8 mouse cellular contexts compared by ENCODE assay signal in genomic region chr6:115134501-115135331, GRCm38 (mm10). TPM values are rescaled to one million over a fixed set of nuclear protein-coding genes. Genes with fewer than 3 reads are reported as not detected.
DNase-seq lines count a peak whose midpoint lies in the region; ATAC-seq lines count a peak whose summit lies in the region.

Gene Syn2, plus strand, starts transcription at chr6:115134902.

- peaks cover 3% of the 10 kb centered on the region; the same call in 1 of the 2 replicates for H3K4me1 ChIP-seq in intestine, embryonic 14.5 days (replicated peaks; ENCODE audit: control insufficient read depth, insufficient read depth, low read length)
- peaks cover 13% of the 10 kb centered on the region for H3K4me1 ChIP-seq in megakaryocyte, embryonic 14.5 days

- peaks cover 40% of the 10 kb centered on the region for H3K27me3 ChIP-seq in intestine, embryonic 14.5 days (replicated peaks; ENCODE audit: control insufficient read depth, insufficient read depth, low read length)
- peaks cover 51% of the 10 kb centered on the region for H3K27me3 ChIP-seq in megakaryocyte, embryonic 14.5 days (replicated peaks)

- peak within 1 kb of the TSS; percentile 49 for H3K9ac ChIP-seq in intestine, embryonic 14.5 days (ENCODE audit: low read length)

- peak; percentile 89 for ATAC-seq in intestine, embryonic 14.5 days (replicated peaks; ENCODE audit: low FRiP score, low TSS enrichment, low read depth)

- peak within 1 kb of the TSS; percentile 80 for H3K4me2 ChIP-seq in intestine, embryonic 14.5 days (ENCODE audit: low read length)

- no peak within 1 kb of the TSS for H3K27ac ChIP-seq in intestine, embryonic 14.5 days (ENCODE audit: low read depth)

- no peaks in the 10 kb centered on the region for H3K36me3 ChIP-seq in intestine, embryonic 14.5 days (ENCODE audit: control insufficient read depth, insufficient read depth, low read length)
- no peaks in the 10 kb centered on the region for H3K36me3 ChIP-seq in megakaryocyte, embryonic 14.5 days (replicated peaks; ENCODE audit: low read length)

- peak within 1 kb of the TSS; percentile 58 for H3K4me3 ChIP-seq in intestine, embryonic 14.5 days (ENCODE audit: low read depth, low read length)
- peak within 1 kb of the TSS; percentile 92 for H3K4me3 ChIP-seq in megakaryocyte, embryonic 14.5 days (replicated peaks)

- DNase-seq in adrenal gland, postnatal 14 days = peak; percentile 85
- peak; percentile 92 for DNase-seq in embryo, embryonic 11 days
- peak; percentile 55 to 67 for DNase-seq in gastrocnemius, postnatal 4 days (ENCODE audit: low spot score in 2 of 2)
- peak; percentile 92 for DNase-seq in intestine, embryonic 14.5 days (ENCODE audit: low spot score)
- DNase-seq in left cerebral cortex, postnatal 10 days (ENCODE audit: extremely low spot score in 1 of 2, low spot score in 2 of 2) = peak; percentile 89 to 92
- peak; percentile 96 for DNase-seq in right cerebral cortex, postnatal 25 days
- peak; percentile 62 for DNase-seq in urinary bladder, postnatal 25 days (ENCODE audit: low spot score)

- WGBS in intestine, embryonic 14.5 days = under 1% methylated on average over 74 of the region's 75 CpGs

- H3K9me3 ChIP-seq in intestine, embryonic 14.5 days (ENCODE audit: control insufficient read depth, low read length) = no peaks in the 10 kb centered on the region
- H3K9me3 ChIP-seq in megakaryocyte, embryonic 14.5 days = peaks cover 16% of the 10 kb centered on the region

- intact Hi-C loops in left cerebral cortex, postnatal 10 days (cut with DNase I) = loop anchor here (5.0 kb wide), 1 partner anchor 82 kb away; no protein-coding TSS in a partner anchor

RNA-seq across cellular contexts. Expression of gene Syn2, which starts in this region (rescaled TPM):
- total RNA-seq in adrenal gland, postnatal 14 days (2021) = 18.9 and 32.4 TPM in 2 replicates
- total RNA-seq in gastrocnemius, postnatal 4 days (2021) = 1 to 10 TPM; 2.6 to 3.4 TPM
- 2.7 and 2.9 TPM in 2 replicates for polyA plus RNA-seq in intestine, embryonic 14.5 days (2014; fragmentation: Nextera tagmentation; extraction: Ambion mirVana)
- 100 to 1,000 TPM; 399 to 403 TPM for total RNA-seq in left cerebral cortex, postnatal 10 days (2021)
- polyA plus RNA-seq in megakaryocyte, embryonic 14.5 days (2012; ENCODE audit: insufficient read depth, low replicate concordance) = 0.94 and 0.96 TPM in 2 replicates

Comparison
In these comparisons a context has a peak if more than half of its experiments do, and no peak if none do; other contexts are left out.
1. RNA of gene Syn2 (total RNA-seq): 399 to 403 TPM in left cerebral cortex, postnatal 10 days; 18.9 to 32.4 TPM in adrenal gland, postnatal 14 days and 2.6 to 3.4 TPM in gastrocnemius, postnatal 4 days; every median in the first group is over 10 times any median in the second.
2. Peak in every context shown above with its lines, with median percentiles within 50 percentile points of each other: DNase-seq.